Mouse (Mus musculus): ENCODE measurements around the gene Nek5.
A peak's percentile ranks its signal among the peaks of the same experiment; 100 is the strongest.

The Nek5 gene

DNA sequence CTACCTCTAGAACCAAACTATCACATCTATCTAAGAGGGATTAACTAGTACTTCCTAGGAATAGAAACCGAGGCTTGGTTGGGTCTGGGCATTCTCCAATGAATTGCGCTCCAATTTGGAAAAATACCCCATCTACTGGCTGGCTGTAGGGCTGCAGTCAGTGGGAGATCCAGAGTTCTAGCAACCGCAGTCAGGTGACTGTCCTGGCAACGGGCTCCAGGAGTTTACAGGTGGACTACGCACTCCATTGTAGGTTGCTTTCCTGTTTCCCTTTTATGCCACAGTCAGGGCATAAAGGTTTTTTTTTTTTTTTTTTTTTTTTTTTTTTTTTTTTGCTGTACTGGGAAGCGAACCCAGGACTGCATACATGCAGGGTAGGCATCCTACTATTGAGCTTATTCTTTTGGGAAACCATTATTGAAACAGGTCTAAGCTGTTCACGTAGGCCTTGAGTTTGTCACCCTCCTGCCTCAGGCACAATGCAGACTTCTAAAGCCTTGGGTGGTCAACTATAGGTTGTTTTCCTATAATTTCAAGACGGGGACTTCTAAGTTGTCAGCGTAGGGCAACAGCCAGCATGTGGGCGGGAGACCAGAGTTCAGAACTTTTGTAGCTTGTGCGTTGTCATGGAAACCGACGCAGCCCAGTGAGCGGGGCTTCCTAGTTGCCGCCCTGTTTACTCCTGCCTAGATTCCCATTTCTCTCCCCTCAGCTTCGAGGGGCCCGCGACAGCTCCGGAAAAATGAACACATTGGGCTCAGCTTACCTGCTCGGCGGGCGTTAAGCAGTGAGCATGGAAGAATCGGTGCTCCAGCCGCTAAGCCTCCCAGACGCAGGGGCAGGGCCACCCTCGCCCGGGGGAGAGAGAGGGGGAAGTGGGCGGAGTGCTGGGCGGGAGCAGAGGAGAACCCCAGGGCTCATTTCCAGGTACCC, at the start of gene Nek5:
Nek5 (minus strand) TSS at position 834 of the 933 bp plus-strand sequence.
- no peak for DNase-seq (ENCODE audit: low read depth, low spot score)

DNA sequence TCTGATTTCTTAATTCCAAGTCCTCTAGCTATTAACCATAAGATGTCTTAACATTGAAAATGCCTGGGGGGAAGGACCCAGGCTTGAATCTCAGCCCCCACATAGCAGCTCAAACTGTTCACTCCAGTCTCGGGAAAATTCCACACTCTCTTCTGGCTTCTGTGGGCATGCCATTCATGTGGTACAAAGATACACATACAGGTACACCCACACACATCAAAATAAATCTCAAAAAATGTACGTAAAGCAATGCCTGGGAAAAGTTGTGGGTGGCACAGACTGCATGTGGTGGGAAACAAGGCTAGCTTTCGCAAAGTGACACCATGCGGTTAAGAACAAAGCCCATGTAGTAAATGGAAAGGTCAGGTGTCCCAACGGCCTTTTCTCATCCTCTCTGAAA, 44.3 kb upstream of the Nek5 start:
- DNase-seq (ENCODE audit: low read depth, low spot score), result no peak

GRCm38 (mm10) chr8:22166080-22166603, 41.3 kb upstream of the Nek5 start, which contains the start of gene Nek3:
TSS of gene Nek3 (minus strand) at chr8:22166435.
- peak; percentile 97 for DNase-seq (ENCODE audit: low read depth, low spot score)

DNA sequence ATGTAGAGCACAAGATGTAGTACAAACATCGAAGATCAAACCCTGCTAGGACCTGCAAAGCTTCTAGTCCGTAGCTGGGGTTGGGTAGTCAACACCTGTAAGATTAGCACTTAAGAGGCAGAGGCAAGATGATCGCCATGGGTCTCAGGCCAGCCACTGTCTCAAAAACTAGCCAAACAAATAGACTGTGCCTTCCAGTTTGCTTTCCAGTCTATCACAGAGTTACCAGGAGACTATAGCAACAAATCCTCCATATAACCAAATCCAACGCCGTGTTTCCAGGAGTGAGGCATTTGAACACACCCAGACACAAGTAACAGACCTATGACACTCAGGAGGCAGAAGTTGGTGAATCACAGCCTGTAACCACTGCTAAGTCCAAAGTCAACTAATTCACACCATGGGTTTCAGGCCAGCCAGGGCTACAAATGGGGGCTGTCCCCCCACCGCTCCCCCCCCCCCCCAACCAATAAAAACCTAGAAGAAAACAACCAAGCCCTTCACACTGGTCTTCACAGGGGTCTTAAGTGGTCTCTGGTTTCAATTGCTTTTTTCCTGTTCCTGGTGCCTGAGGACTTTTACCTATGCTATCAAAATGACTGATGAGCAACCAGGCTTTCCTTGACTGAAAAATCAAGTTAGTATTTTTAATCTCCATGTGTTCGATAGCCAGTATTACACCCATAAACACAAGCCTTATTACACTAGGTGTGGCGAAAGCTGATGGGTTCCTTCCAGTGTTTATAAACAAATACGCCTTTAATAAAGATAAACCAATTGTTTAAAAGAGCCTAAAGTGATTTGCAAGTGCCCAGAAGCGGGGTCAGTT, 40.6 kb upstream of the Nek5 start:
- no peak for DNase-seq (ENCODE audit: low read depth, low spot score)

- DNase-seq (ENCODE audit: low read depth, low spot score), result no peak
These were observed 39.6 kb upstream of the Nek5 start for GRCm38 (mm10) chr8:22164431-22164830.

- no peak for DNase-seq (ENCODE audit: low read depth, low spot score)
These were observed 37.4 kb upstream of the Nek5 start for GRCm38 (mm10) chr8:22162206-22162605.

DNA sequence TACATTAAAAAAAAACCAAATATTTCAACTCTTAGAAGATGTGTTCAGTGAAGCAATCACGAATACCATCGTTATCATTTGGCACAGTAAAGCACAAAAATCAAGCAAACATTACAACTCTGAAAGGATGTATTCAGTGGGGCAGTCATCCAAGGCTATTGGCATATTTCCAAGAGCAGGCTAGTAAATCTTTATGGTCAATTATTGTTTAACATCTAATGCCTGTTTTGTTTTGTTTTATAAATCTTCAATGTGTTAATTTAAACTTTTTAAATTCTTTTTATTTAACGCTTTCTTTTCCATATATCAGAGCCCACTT, 25.5 kb upstream of the Nek5 start:
- DNase-seq (ENCODE audit: low read depth, low spot score), result no peak

- no peak for DNase-seq (ENCODE audit: low read depth, low spot score)
These were observed 24.9 kb upstream of the Nek5 start for GRCm38 (mm10) chr8:22149643-22150344.

DNA sequence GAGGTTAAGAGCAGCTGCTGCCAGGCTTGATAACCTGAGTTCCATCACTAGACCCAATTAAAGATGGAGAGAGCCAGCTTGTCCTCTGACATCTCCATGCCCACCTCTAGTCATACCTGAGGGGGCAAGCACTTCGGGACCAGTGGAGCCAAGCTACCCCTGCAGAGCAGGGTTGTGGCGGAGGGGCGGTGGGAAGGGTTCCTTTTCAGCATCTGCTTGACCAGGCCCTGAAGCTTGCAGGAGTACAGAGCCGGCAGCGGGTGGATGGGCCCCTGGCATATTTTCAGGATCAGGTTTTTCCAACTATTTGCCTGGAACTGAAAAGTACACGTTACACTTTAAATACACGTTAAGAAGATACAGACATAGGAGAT, 23.5 kb upstream of the Nek5 start:
- no peak for DNase-seq (ENCODE audit: low read depth, low spot score)

DNA sequence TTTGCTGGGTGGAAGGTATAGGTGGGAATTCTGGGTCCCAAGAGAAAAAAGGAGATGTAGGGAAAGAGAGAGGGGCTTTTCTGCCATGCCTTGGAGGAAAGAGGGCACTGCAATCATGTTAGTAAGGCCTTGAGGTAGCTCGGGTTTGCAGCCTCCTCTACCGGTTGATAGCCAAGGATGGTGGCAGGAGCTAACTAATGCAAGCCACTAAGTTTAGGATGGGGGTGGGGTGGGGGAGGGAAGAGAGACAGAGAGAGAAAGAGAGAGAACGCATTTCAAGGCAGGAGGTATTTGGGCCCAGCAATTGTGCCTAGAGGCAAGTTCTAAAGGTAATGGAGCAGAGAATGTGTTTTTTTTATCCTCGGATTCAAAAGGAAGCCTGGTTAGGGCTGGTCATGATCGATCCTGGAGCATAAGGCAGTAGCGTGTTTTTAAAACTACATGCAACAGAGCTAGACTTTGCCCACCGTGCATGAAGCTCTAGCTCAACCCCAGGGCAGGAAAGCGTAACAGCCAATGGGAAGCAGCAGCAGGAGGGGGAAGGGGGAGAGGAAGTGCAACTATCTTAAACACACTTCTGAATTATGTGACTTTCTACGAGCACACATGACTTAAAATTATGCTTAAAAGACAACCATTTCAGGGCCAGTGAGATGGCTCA, 23.0 kb upstream of the Nek5 start:
- no peak for DNase-seq (ENCODE audit: low read depth, low spot score)

GRCm38 (mm10) chr8:22145831-22146230, 21.0 kb upstream of the Nek5 start:
- no peak for DNase-seq (ENCODE audit: low read depth, low spot score)

DNA sequence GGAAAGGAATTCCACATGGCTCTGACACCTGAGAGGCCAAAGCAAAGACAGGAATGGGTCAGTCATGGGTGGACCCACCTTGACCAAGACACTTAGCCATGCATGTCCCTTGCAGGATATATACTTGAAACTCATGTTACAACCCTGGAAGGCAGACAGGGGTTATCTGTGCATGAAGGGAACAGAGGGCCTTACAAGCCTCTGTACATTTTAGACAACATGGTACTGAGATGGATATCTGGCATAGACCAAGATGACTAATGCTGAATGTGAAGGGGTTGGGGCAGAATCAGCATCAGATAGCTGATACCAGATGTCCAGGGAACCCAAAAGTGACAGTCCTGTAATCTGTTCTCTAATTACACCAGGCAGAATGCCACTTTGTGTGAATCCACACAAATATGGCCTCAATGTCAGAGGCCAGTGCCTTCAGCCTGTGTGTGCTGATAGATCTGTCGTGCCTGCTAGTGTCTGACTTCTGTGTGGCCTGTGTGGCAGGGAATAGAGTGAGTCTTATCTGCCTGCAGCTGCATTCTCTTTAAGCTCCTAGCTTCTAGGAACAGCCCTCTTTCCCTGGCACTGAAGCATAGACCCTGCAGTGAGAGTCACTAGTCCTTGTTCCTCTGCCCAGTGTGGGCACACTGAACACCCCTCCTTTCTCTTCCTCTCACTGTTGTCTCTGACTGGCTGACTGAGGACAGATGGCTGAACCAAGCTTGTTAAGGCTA, 19.1 kb upstream of the Nek5 start:
- DNase-seq (ENCODE audit: low read depth, low spot score), result no peak

- no peak for DNase-seq (ENCODE audit: low read depth, low spot score)
These were observed 17.7 kb upstream of the Nek5 start for GRCm38 (mm10) chr8:22142592-22142991.

GRCm38 (mm10) chr8:22141836-22142385, 17.1 kb upstream of the Nek5 start:
- peak; percentile 87 for DNase-seq (ENCODE audit: low read depth, low spot score)

GRCm38 (mm10) chr8:22136462-22136861, 11.6 kb upstream of the Nek5 start:
- DNase-seq (ENCODE audit: low read depth, low spot score), result peak; percentile 93

DNA sequence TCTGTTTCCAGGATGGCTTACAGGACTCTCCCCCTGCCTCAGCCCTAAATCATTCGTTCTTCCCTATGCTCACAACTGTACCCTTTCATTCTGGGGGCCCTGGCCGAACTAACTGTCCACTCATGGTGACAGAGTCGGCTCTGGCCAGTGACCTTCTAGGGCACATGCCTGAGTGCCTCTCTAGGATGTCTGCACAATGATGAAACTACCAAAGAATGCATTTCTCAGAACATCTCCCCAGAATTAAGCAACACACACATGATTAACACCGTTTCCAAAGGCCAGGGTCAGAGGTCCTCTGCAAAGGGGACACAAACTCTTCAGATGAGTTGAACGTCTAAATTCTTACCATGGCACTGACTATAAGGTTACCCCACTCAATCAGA, 9.9 kb upstream of the Nek5 start:
- no peak for DNase-seq (ENCODE audit: low read depth, low spot score)

DNA sequence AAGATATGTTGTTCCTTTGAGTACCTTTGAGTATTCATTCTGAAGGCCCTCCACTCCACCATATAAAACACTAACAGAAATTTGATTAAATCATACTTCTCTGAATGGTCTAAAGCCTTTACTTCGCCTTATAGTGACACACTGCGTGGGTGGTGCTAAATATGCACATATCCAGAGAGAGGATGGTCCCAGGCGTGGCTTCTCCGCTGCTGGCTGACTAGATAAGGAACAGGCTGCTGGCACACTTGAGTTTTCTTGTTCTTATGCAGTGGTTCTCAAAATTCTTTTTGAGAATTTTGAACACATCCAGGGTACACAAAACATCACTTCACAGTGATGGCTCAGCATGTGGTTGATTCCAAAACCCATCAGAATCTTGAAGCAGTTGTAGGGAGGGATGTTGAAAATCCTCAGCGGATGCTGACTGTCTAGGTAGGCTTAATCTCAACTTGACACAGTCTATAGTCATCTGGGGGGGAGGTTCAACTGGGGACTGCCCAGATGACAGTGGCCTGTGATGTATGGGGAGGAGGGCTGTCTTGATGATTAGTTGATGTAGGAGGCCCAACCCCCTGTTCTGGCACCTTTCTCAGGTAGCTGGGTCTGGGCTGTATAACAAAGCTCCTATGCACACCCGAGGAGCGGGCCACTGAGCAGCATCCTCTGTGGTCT, 9.4 kb upstream of the Nek5 start:
- no peak for DNase-seq (ENCODE audit: low read depth, low spot score)

GRCm38 (mm10) chr8:22132062-22132461, 7.2 kb upstream of the Nek5 start:
- DNase-seq (ENCODE audit: low read depth, low spot score), result no peak

GRCm38 (mm10) chr8:22107020-22107419, 17.8 kb downstream of the Nek5 start:
- DNase-seq (ENCODE audit: low read depth, low spot score), result no peak

- DNase-seq (ENCODE audit: low read depth, low spot score), result no peak
These were observed 33.3 kb downstream of the Nek5 start for GRCm38 (mm10) chr8:22091568-22091967.

Data from skeletal muscle tissue, adult 2 months (tissue).